ENCODE assay signal across 8 mouse cellular contexts in the genomic region with DNA sequence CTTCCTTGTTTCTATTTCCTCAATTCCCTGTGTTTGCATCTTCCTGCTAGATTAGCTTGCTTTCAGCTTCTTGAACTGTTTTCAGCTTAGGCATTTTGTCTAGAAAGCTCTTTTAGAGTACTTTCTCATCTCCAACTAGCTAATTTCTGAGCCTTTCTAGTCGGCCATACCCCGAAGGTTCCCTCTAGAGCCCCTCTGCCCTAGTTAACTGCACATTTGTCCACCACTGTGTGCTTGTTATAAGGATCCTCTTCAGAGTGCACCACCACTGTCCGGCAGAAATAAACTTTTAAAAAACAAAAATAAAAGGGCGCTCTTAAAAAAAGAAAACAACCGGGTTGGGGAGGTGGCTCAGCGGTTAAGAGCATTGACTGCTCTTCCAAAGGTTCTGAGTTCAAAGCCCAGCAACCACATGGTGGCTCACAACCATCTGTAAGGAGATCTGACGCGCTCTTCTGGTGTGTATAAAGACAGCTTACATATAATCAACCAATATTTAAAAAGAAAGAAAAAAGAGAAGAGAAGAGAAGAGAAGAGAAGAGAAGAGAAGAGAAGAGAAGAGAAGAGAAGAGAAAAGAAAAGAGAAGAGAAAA. TPM values are rescaled to one million over a fixed set of nuclear protein-coding genes. Genes with fewer than 3 reads are reported as not detected.
A peak's percentile ranks its signal among the peaks of the same experiment; 100 is the strongest.
DNase-seq lines count a peak whose midpoint lies in the region; ATAC-seq and TF ChIP-seq lines count a peak whose summit lies in the region.

No protein-coding gene starts in this region.

- no peak for DNase-seq in heart, postnatal 4 days
- DNase-seq in CH12.LX (ENCODE audit: extremely low read depth): no peak
- no peak for DNase-seq in Muller cell, postnatal 12 days (ENCODE audit: inconsistent ontology term)
- DNase-seq in urinary bladder, adult 2 months (ENCODE audit: low spot score): no peak
- DNase-seq in ovary, postnatal 10 days (ENCODE audit: low spot score): no peak

- H3K79me2 ChIP-seq in CH12.LX (replicated peaks; ENCODE audit: control insufficient read depth, extremely low read depth, insufficient read depth, poor library complexity, severe bottlenecking): peaks cover 28% of the 10 kb centered on the region
- H3K79me2 ChIP-seq in macrophage (ENCODE audit: inconsistent target): peaks cover 14% of the 10 kb centered on the region

- dilution Hi-C loops in CH12.LX (cut with MboI; ENCODE audit: extremely low pct_ligation_motif_present, extremely low pct_unique_long_range_greater_than_20kb, low sequenced_read_pairs): no loop called here

- no peak for TF ChIP-seq CTCF in CH12.LX (conservative IDR thresholded peaks at IDR 0.05 in 1 of 2, IDR thresholded peaks at IDR 0.05 in 1 of 2; ENCODE audit: low read depth in 2 of 2, low read length in 2 of 2)

- 0 out of 2 replicates have a peak, but pooled peaks cover 4% of the 10 kb centered on the region for H3K9me3 ChIP-seq in heart, embryonic 12.5 days (replicated peaks)
- H3K9me3 ChIP-seq in CH12.LX (replicated peaks; ENCODE audit: low read length): no peaks in the 10 kb centered on the region
- H3K9me3 ChIP-seq in forebrain, embryonic 16.5 days (ENCODE audit: control insufficient read depth, low read length): no peaks in the 10 kb centered on the region

- H3K4me3 ChIP-seq in heart, embryonic 12.5 days: peak overlapping the region; percentile 77
- H3K4me3 ChIP-seq in CH12.LX (replicated peaks in 1 of 3; ENCODE audit: low read depth in 2 of 3, low read length in 2 of 3, poor library complexity in 1 of 3) (peak overlapping the region; percentile 81 to 95 (median 84)), macrophage (ENCODE audit: inconsistent target) (peak overlapping the region; percentile 64)
- H3K4me3 ChIP-seq in forebrain, embryonic 16.5 days (replicated peaks; ENCODE audit: low read length): peak overlapping the region; percentile 66

- peak overlapping the region; percentile 71 for H3K9ac ChIP-seq in heart, embryonic 12.5 days
- H3K9ac ChIP-seq in CH12.LX (ENCODE audit: insufficient read depth, low read depth): peak overlapping the region; percentile 94
- H3K9ac ChIP-seq in forebrain, embryonic 16.5 days (replicated peaks; ENCODE audit: low read depth, low read length): peak overlapping the region; percentile 59

- ATAC-seq in heart, embryonic 12.5 days (ENCODE audit: insufficient number of reproducible peaks, low FRiP score): no peak
- no peak for ATAC-seq in forebrain, embryonic 16.5 days

- no peaks in the 10 kb centered on the region for H3K27me3 ChIP-seq in heart, embryonic 12.5 days (replicated peaks)
- H3K27me3 ChIP-seq in CH12.LX (replicated peaks): no peaks in the 10 kb centered on the region
- no peaks in the 10 kb centered on the region for H3K27me3 ChIP-seq in forebrain, embryonic 16.5 days (replicated peaks; ENCODE audit: control insufficient read depth, insufficient read depth, low read length)

- H3K4me1 ChIP-seq in heart, embryonic 12.5 days (replicated peaks): peaks cover 9% of the 10 kb centered on the region
- peaks cover 19 to 52% of the 10 kb centered on the region in 2 experiments for H3K4me1 ChIP-seq in CH12.LX (ENCODE audit: control insufficient read depth in 1 of 2, insufficient read depth in 2 of 2)
- peaks cover 4% of the 10 kb centered on the region for H3K4me1 ChIP-seq in forebrain, embryonic 16.5 days (replicated peaks; ENCODE audit: control insufficient read depth, insufficient read depth, low read length)

- TF ChIP-seq RAD21 in CH12.LX (IDR thresholded peaks at IDR 0.05; ENCODE audit: low read depth, low read length): no peak

- WGBS in heart, embryonic 12.5 days: 15% methylated on average over 8 of the region's 8 CpGs
- 9% methylated on average over 8 of the region's 8 CpGs for WGBS in forebrain, embryonic 16.5 days
- 10% methylated on average over 8 of the region's 8 CpGs for WGBS in macrophage (ENCODE audit: missing documents)

- TF ChIP-seq EP300 in CH12.LX (IDR thresholded peaks at IDR 0.05; ENCODE audit: low read length): no peak

- peak overlapping the region; percentile 68 for H3K4me2 ChIP-seq in heart, embryonic 12.5 days
- H3K4me2 ChIP-seq in CH12.LX (ENCODE audit: insufficient read depth, low read depth, poor library complexity, severe bottlenecking): peak overlapping the region; percentile 79
- H3K4me2 ChIP-seq in forebrain, embryonic 16.5 days (ENCODE audit: low read length): peak overlapping the region; percentile 94

- no peak overlapping the region for H3K27ac ChIP-seq in heart, embryonic 12.5 days (ENCODE audit: poor library complexity, severe bottlenecking)
- H3K27ac ChIP-seq in CH12.LX (ENCODE audit: insufficient read depth, low read depth): no peak overlapping the region
- H3K27ac ChIP-seq in forebrain, embryonic 16.5 days (ENCODE audit: low read length): no peak overlapping the region
- peak overlapping the region; percentile 72 for H3K27ac ChIP-seq in macrophage

- in situ Hi-C loops in CH12.LX (cut with MboI; ENCODE audit: low pct_ligation_motif_present, low pct_unique_long_range_greater_than_20kb, low sequenced_read_pairs): no loop called here

- TF ChIP-seq POLR2A in CH12.LX (IDR thresholded peaks at IDR 0.05; ENCODE audit: low read depth, low read length): no peak

- peaks cover 25% of the 10 kb centered on the region for H3K36me3 ChIP-seq in heart, embryonic 12.5 days
- peaks cover 27 to 29% of the 10 kb centered on the region in 2 experiments for H3K36me3 ChIP-seq in CH12.LX (replicated peaks in 1 of 2; ENCODE audit: control insufficient read depth in 1 of 2, insufficient read depth in 1 of 2, low read length in 1 of 2)
- H3K36me3 ChIP-seq in forebrain, embryonic 16.5 days (ENCODE audit: control insufficient read depth, insufficient read depth): peaks cover 3% of the 10 kb centered on the region; the same call in 1 of the 2 replicates
- H3K36me3 ChIP-seq in macrophage (ENCODE audit: inconsistent target): 0 out of 2 replicates have a peak, but pooled peaks cover 8% of the 10 kb centered on the region

TF ChIP-seq in CH12.LX, 34 proteins besides CTCF, POLR2A, EP300 and RAD21:
- TF ChIP-seq HCFC1 (IDR thresholded peaks at IDR 0.05; ENCODE audit: low read depth, low read length) (no peak), ZMIZ1 (IDR thresholded peaks at IDR 0.05; ENCODE audit: low read depth, low read length) (no peak), JUN (IDR thresholded peaks at IDR 0.05; ENCODE audit: insufficient read depth, low read depth, low read length) (no peak), UBTF (IDR thresholded peaks at IDR 0.05; ENCODE audit: low read depth, low read length) (no peak), CHD2 (IDR thresholded peaks at IDR 0.05; ENCODE audit: low read length) (no peak), KAT2A (IDR thresholded peaks at IDR 0.05; ENCODE audit: insufficient replicate concordance, low read length) (no peak), MYC (IDR thresholded peaks at IDR 0.05; ENCODE audit: low read depth, low read length) (peak; percentile 29; the same call in 1 of the 2 replicates), ZNF384 (IDR thresholded peaks at IDR 0.05; ENCODE audit: low read depth, low read length) (no peak), SMC3 (IDR thresholded peaks at IDR 0.05; ENCODE audit: low read depth, low read length) (no peak)
TF ChIP-seq in CH12.LX: peak in this region for 1.

RNA-seq across cellular contexts. Expression of gene Mcm10, which starts 0.6 kb away (rescaled TPM):
- 23.8 and 24.2 TPM in 2 replicates for polyA plus RNA-seq in heart, embryonic 12.5 days (2016; fragmentation: Nextera tagmentation; extraction: Ambion mirVana)
- 10 to 100 TPM in 1 of 2 experiments, 1 to 10 TPM in 1; 9.7 to 14.0 TPM for total RNA-seq in heart, postnatal 4 days (2021)
- total RNA-seq in CH12.LX (2012; rRNA removed) (73.6 and 87.3 TPM in 2 replicates), CH12.LX (2014; rRNA removed) (65.2 and 72.6 TPM in 2 replicates)
- polyA plus RNA-seq in CH12.LX (2012; ENCODE audit: insufficient read length, low read depth) (104 and 122 TPM in 2 replicates), macrophage (2018) (2.3 to 20.4 TPM (median 4.4 TPM) in 3 replicates)
- polyA plus RNA-seq in forebrain, embryonic 16.5 days (2015; fragmentation: Nextera tagmentation; extraction: Ambion mirVana): 10.5 and 12.5 TPM in 2 replicates
- 10 to 100 TPM in 24 of 26 experiments, 1 to 10 TPM in 2; 7.0 to 36.1 (median 20.8) TPM for total RNA-seq in macrophage (2018; cell fraction: chromatin; rRNA removed)
- 1 to 10 TPM; 1.6 to 8.6 (median 4.1) TPM for total RNA-seq in macrophage (2018; cell fraction: cytosol; rRNA removed)
- 10 to 100 TPM in 24 of 26 experiments, 1 to 10 TPM in 2; 4.7 to 52.4 (median 15.3) TPM for total RNA-seq in macrophage (2018; cell fraction: nucleus; rRNA removed)
- polyA plus RNA-seq in urinary bladder, adult 2 months (2012; rRNA removed): 1.4 and 1.6 TPM in 2 replicates

RNA-seq across cellular contexts. Expression of gene Ucma, which starts 36.1 kb away (rescaled TPM):
- polyA plus RNA-seq in heart, embryonic 12.5 days (2016; fragmentation: Nextera tagmentation; extraction: Ambion mirVana): not detected in 2 replicates
- total RNA-seq in heart, postnatal 4 days (2021): not detected
- total RNA-seq in CH12.LX (2012; rRNA removed) (not detected in 2 replicates), CH12.LX (2014; rRNA removed) (not detected in 2 replicates)
- polyA plus RNA-seq in CH12.LX (2012; ENCODE audit: insufficient read length, low read depth) (not detected in 2 replicates), macrophage (2018) (not detected in 3 replicates)
- 0.71 TPM in 1 of 2 replicates, not detected in the other for polyA plus RNA-seq in forebrain, embryonic 16.5 days (2015; fragmentation: Nextera tagmentation; extraction: Ambion mirVana)
- not detected for total RNA-seq in macrophage (2018; cell fraction: chromatin; rRNA removed)
- total RNA-seq in macrophage (2018; cell fraction: cytosol; rRNA removed): not detected
- total RNA-seq in macrophage (2018; cell fraction: nucleus; rRNA removed): not detected
- not detected in 2 replicates for polyA plus RNA-seq in urinary bladder, adult 2 months (2012; rRNA removed)

RNA-seq across cellular contexts. Expression of gene Optn, which starts 51.9 kb away (rescaled TPM):
- 17.1 and 17.5 TPM in 2 replicates for polyA plus RNA-seq in heart, embryonic 12.5 days (2016; fragmentation: Nextera tagmentation; extraction: Ambion mirVana)
- 10 to 100 TPM; 38.5 to 39.8 TPM for total RNA-seq in heart, postnatal 4 days (2021)
- total RNA-seq in CH12.LX (2012; rRNA removed): 19.8 and 25.1 TPM in 2 replicates
- 27.2 and 28.0 TPM in 2 replicates for total RNA-seq in CH12.LX (2014; rRNA removed)
- 37.3 and 40.6 TPM in 2 replicates for polyA plus RNA-seq in CH12.LX (2012; ENCODE audit: insufficient read length, low read depth)
- 7.4 and 8.0 TPM in 2 replicates for polyA plus RNA-seq in forebrain, embryonic 16.5 days (2015; fragmentation: Nextera tagmentation; extraction: Ambion mirVana)
- 100 to 1,000 TPM in 21 of 26 experiments, 10 to 100 TPM in 5; 72.1 to 419 (median 164) TPM for total RNA-seq in macrophage (2018; cell fraction: chromatin; rRNA removed)
- 10 to 100 TPM; 24.2 to 78.3 (median 42.6) TPM for total RNA-seq in macrophage (2018; cell fraction: cytosol; rRNA removed)
- total RNA-seq in macrophage (2018; cell fraction: nucleus; rRNA removed): 100 to 1,000 TPM in 15 of 26 experiments, 10 to 100 TPM in 11; 33.4 to 276 (median 113) TPM
- polyA plus RNA-seq in macrophage (2018): 18.8 to 83.1 TPM (median 36.1 TPM) in 3 replicates
- 10.0 and 18.1 TPM in 2 replicates for polyA plus RNA-seq in urinary bladder, adult 2 months (2012; rRNA removed)
